Mouse (Mus musculus) frontal cortex, postnatal 10 days (tissue): Measurements from ENCODE around the gene Cubn.

Experiments
- DNase-seq, 2 experiments: peaks; one replicate each; pipeline ENCODE4 v3.0.0; 2022; ENCODE audit warnings: low spot score in 2 of 2, mixed read lengths in 1 of 2

The Cubn gene

DNA sequence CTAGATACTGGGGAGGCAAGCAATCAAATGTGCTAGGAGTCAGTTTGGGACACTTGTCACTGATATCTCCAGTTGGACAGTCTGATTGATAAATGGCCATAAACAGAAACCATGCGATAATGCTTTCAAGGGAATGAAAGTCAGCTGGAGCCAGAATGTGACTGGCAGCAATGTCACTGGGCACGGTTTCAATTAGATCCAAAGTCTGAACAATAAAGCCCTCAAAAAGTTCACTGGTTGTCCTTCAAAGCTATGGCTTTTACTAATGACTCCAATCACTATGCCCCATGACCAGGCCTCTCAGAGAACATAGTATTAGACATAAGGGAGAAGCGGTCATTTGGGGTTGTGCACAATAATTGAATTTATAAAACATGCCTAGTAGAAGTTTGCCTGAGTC is 7.0 kb downstream of the Cubn start:
- no peak for DNase-seq

DNA sequence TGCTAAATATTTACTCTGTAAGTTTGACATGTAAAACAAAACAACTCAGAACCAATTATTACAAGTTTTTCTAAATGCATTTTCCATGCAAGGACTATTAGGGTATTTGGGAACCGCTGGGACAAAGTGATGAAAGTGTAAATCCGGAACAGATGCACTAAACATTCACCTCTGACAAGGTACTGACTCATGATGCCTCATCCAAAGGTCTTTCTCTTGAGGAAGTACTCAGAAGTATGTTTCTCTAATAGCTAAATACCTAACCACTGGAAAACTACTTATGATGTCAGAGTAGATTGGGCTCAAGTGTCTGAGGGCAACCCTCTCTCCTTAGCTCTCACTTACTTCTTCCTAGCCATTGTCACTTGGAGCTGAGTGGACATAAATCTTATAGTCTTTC is 10.9 kb downstream of the Cubn start:
- DNase-seq: no peak

DNA sequence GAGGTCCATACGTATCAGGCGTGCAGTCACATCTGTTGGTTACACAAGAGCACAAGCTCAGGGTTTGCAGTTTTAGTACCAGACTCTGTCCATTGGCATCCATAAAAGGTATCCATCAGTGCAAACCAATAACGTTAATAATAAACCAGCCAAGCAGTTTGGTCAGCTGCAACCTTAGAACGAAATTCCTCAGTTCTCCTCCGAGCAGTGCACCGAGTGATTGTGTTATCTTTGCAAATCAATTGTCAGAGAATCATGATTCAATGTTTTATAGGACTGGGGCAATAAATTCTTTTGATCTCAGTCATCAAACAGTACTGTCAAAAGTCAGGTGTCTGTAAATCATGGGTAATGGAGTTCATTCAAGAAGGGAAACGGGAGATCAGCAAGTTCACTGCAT is 12.4 kb downstream of the Cubn start:
- DNase-seq: no peak

DNA sequence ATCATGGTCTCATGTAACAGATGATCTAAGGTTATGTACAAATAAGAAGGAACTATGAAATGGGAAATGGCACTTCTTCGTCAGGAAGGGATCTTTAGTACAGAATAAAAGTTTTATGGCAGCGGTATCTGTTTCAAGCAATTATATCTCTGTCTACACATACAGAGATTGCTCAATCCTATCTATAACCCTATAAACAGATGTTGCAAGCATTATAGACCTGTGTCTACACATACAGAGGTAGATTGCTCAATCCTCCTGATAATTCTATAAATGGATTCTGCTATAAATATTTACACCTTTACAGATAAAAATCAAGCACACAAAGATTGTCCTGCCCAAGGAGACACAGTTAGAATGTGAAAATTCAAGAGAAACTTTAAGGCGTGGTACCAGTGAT is 21.5 kb downstream of the Cubn start:
- no peak for DNase-seq

DNA sequence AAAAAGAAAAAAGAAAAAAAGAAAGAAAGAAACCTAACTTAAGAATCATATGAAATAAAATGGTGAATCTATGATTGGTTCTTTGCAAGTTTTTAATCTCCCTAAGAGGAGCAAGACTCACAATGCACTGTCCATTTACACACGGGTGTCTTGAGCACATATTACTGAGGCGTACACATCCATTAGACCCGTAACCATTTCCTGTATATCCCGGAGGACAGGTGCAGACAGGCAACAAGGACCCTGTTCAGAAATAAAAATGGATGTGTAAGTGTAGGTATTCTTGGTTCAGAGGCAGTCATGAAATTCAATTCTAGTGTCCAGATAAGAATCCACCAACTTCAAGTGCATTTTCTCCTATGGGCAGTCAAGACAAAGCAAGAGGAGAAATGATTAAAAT is 22.0 kb downstream of the Cubn start:
- no peak for DNase-seq

DNA sequence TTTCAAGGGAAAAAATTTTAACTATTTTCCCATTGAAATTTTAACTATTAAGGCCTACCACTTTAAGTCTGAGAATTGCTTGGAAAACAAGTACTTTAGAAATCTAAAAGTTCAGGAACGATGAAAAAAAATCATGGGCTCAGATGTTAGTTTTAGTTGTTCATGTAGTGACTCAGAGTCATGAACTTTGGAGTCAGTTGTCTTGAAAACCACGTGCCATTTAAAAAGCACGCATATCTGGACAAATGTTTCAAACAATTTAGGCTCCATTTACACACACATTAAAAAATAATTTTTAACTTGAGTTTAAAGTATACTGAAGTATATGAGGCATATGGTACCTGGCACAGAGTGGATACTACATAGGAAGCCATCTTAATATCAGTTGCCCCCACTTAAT is 24.9 kb downstream of the Cubn start:
- no peak for DNase-seq

DNA sequence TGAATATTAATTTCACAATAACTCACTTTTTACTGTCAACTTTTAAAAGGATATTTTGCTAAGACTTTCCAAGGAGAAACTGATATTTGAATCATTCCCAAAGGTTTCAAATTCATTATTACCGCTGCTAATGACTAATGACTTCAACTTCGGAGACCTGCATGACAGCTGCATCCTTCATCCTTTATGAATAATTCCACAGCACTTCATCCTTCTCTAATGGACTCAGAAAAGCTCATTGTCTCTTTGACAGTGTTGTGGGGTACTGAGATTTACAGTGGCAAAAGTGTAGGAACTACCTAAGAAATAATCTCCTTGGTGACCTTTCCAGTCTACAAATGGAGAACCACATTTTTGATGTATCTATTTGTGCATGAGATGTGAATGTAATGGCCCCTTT is 33.5 kb downstream of the Cubn start:
- DNase-seq: no peak

DNA sequence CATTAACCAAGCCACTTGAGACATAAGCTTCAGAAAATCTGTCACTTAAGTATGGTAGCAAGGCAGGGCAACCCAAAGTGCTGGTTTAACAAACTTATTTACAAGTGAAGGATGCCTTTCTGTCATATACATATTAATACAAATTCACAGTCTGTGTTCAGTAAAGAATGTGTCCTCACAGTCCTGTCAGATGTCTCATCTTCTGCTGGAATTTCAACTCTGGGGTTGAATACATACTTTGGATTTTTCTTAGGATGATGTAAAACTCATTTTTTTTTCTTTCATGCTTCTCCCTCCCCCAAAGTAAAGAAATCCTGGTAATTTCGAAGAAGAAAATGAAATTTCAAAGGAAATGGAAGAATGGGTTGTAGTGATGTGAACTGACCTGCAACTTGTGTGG is 34.8 kb downstream of the Cubn start:
- DNase-seq: no peak

DNA sequence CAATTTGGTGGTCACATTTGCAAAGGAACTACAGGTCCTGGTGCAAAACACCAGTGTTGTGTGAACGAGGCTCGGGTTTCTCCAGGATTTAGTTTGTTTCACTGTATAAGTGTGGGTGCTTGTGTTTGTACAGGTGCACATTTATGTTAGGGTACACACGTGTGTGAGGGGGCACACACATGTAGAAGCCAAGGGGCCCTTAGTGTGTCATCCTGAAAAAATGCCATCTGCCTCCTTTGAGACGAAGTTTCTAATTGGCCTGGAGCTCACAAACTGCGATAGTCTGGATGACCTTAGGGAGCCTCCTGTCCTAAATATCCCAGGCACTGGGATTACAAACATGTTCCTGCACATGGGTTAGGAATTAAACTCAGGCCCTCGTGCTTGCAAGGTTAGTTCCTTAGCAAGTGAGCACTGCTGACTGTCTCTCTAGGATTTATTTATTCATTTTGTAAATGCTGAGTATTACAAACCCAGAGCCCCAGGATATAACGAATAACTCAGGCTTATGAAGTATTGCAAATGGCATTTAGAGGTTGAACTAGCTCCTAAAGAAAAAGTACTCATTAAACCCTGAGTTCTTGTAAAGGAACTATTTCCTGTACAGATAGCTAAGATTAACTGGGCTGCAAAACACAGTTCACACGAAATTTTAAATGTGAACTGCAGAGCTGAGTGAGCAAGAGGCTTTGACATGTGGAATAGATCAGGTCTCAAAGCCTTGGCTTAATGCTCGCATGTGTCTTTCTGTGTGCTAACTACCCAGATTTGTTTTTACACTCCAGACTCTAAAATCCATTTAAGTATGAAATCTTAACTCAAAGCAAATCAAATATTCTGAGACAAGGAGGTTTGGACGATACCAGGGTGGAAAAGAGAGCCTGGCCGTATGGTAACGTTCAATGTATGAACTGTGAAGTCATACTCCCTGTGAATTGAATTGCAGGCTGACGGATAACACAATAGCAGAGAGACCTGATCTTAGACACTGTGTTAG is 39.8 kb downstream of the Cubn start:
- no peak for DNase-seq

DNA sequence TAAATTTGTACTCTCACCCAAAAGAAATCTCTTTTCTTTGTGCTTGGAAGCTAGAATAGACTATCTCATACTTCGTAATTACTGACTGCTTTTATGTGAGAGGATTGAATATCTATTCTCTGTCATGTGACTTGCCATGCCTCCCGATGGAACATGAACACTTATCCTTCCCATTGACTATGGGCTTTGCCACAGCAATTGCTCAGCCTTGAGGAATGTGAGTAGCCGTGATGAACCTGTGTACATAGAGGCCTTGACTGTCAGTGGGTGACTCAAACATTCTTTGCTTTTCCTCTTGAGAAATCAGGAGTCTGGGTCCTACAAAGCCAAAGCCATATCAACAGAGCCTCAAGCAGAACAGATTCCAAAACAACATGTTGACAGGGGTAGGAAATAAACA is 40.7 kb downstream of the Cubn start:
- no peak for DNase-seq

DNA sequence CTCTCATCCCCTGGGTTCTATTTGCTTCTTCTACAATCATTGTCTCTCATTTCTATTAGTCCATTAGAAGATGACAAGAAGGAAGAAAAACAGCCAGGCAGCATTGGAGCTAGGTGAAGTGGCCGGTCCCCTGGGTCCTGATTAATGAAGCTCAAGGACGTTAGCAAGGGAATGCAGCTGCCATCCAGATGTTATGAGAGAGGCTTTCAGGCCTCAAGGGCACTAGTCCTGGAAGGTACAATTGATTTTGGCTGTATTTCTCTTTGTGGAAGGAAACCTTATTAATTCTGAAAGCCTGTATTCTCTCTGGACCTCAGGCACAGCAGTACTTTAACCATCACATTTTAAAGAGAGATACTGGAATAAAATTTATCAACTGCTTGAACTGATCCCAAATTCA is 41.1 kb downstream of the Cubn start:
- DNase-seq: no peak

DNA sequence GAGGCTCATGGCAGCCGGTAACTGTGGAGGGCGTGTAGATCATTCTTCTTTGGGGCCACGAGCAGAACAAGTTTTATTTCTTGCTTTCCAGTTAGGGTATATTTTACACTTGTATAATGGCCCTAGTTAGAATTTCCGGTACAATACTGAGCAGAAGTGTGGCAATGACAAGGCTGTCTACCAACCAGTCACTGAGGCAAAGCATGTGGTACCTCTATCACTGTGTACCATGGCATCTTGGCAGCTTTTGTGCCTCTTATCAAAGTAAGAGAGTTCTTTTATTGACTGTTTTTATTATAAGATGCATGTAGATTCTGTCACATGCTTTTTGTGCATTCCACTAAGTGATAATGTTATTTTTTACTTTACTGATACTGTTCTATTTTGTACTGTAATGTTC is 46.5 kb downstream of the Cubn start:
- DNase-seq: no peak

DNA sequence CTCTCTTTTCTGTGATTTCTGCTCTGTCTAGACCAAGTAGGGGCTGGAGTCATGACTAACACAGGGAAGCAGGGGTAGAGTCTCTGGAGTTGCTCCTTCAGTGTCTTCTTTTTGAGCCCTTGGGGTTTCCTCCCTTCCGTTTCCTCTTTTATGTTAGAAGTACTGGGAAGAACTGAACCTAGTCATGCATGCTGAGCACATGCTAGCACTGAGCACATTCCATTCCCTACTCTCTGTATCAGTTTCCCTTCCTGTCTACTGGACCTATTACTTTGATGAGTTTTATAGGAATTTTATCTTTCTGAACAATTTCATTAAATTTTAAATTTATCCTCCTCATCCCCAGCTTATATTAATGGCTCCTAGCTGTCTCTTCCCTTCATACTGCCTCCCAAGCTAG is 52.6 kb downstream of the Cubn start:
- no peak for DNase-seq

DNA sequence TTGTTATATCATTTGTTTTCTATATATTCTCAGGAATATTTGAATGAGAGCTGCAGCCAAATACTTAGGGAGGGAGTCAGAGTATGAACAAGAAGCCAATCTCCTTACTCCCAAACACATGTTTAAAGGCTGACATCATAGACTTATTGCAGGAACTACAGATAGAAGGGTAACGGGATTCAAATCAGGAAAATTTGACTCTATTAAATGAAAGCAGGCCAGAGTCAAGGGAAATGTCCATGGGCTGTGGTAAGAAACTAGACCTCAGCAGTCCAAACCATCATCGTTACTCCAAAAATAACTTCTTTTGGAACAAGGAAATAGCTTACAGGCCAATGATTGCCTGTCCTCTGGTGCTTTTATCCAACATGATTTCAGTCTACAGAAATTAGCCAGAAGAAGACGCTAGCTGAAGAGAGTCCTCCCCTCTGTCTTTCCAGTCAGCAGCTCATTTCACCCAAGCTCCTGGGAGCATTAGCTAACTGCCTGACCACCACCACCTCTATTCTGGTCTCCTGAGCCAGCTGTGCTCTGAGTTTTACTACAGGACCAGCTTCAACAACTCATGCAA is 53.3 kb downstream of the Cubn start:
- no peak for DNase-seq

DNA sequence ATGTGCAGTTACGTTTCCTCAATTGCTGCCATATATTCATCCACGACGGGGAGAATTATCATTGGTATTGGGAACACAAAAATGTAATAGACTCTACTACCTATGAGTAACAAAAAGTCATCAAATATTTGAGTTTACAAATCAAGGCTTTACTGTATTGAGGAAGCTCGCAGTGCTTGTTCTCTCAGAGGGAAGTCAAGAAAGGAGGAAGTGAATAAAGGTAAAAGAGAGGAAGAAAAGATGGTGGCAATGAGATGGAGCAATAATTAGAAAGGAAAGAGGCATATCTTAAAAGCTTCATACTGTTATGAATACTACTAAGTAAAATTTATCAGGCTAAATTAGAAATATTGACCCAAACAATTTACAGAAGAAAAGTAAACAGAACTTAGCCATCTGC is 59.6 kb downstream of the Cubn start:
- no peak for DNase-seq

DNA sequence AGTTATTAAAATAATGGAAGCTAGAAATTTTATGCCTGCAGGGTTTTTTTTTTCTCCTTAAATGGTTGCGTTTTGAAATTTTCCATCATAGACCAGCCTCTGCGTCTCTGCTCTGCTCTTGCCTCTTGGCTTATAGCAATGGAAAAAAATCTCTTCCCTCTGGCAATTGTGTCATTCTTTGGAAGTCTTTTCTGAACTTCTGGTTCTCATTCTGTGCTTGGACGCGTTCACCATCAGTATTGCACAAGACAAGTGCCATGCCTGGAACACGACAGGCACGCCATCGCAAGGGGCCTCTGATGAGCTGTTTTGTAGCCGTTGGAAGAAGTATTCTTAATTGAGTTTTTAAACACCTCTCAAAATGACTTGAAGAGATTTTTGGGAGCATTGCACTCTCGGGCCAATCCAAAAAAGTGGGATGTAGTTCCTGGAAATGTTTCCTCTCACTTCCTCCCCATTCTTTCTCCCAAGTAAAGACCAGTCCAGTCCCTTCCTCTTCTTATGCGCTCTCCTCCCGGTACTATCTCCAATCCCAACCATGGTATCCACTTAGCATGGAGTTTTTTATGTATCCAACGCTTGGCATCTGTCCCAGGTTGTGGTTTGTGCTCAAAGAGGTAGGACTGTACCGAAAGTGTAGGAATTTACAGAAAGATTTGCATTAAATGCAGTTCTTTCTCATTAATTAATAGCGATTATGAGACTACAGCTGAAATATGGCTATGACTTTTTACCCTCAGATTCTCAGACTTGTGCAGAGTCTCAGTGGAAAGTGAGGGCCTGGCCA is 69.4 kb downstream of the Cubn start:
- no peak for DNase-seq

DNA sequence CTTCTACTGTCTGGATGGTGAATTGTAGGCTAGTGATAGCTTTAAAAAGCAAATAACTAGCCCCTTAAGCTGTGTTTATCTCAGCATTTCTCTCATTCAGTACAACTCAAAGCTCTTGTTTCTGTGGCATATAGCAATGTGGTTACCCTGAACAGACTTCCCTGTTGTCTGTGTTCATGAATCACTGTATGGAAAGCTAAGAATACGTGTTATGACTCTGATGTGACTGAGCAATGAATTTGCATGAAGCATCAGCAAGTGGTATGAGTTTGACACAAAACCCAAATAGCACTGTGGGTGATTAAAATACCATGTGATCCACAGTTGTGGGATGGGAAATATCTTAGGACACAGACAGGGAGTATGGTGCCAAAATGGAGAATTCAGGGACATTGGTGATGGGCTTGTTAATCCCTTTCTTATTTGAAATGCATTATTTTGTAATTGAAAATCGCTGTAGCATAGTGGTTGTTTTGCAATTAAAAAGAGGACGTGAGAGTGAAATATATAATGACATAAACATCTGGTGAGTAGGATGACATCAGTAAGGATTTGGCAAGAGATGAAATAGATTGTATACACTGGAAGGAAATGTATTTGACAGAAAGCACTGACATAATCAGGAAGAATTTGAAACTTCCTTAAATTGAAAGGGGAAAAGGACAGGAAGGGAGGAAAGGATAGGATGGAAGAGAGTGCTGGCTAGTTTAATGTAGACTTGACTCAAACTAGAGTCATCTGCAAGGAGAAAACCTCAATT is 74.7 kb downstream of the Cubn start:
- no peak for DNase-seq

DNA sequence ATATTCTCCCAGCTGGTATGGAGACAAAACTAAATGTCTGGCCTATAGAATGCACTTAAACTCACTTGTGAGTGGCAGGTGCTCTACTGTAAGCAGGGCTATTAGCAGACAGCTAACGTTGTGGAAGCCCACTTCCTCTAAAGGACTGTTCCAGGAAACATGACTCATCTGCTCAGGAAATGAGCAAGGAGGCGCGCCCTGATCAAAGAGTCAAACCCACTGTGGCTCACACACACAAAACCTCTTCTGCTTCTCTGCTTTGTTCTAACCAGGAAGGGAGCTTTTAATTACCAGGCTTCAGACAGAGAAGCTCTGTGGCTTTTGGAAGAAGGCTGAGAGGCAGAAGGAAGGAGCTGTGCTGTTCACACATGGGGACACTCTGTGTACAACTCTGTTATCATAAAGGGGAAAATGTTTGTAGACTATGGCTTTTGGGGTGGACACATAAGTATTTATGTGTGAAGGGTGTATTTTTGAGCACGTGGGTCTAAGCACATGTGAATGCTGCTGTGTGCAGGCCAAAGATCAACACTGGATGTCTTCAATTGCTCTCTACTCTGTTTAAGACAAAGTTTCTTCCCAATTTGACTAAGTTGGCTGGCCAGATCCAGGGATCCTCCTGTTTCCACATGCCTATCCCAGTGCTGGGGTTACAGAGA is 78.0 kb downstream of the Cubn start:
- peak in 1 of 2 experiments; percentile 12 for DNase-seq

DNA sequence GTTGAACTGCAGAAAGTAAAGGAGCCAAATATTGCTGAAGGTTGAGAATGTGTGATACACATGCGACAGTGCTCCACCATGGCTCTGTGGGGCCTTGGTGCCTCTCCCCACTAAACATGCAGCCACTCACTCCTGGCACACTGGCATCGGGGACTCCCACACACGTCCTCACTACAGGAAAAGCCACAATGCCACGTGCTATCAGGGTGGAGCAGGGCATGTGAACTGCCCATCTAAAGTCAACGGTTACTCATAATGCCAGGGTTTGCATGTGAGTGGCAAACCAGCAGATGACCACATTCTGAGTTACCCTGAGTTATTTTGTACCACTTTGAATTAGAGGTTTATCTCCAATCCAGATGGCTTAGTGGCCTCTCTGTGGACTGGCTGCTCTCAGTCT is 81.0 kb downstream of the Cubn start:
- no peak for DNase-seq

DNA sequence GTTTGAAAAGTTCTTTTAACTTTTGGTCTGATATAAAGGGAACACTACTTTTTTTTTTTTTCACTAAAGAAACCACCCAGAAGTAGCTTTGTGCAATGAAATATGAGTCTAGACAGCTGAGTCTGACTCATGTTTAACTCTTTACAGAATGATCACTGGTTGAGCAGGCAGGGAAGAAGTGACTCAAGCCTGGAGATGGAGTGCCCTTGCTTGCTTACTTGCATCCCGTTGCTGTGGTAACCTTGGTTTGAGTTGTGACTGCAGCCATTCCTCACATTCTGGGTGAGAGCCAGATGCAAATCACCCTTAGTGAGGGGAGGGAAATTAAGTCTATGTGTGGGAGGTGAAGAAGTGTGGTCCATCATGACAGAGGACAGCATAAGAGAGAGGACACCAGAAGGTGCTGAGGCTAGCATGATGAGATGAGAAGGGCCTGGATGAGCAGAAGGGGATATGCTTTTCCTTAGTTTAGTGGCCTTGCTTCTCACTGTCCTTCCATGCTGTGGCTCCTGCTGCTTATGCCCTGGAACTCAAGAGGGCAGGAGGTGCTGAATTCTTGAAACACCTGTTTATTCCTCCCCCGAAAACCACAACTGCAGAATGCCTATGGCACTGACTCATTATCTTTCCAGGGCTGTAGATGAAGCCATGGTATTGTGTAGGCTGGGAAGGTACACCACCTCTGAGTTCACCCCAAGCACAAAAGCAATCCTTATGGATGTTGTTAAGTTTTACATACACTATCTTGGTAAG is 81.7 kb downstream of the Cubn start:
- DNase-seq: no peak

DNA sequence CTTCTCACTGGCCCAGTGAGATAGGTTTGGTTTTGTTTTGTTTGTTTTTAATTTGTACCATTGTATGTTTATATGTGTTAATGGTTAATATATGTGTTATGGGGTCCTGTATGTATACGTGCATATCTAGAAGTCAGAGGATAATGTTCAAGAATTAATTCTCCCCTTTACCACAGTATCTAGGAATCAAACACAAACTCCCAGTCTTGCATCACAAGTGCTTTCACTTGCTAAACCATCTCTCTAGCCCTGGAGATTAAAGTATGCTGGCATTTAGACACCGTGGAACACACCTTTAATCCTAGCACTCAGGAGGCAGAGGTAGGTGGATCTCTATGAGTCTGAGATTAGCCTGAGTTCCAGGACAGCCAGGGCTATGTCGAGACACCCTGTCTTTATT is 83.3 kb downstream of the Cubn start:
- no peak for DNase-seq
